Mouse (Mus musculus): ENCODE results near the gene Mlx. TPM values are rescaled to one million over a fixed set of nuclear protein-coding genes. Genes with fewer than 3 reads are reported as not detected.

Gene Mlx
- total RNA-seq, 2 experiments from 2014 or later, result 45.1 to 45.6 TPM

- no peak for DNase-seq (ENCODE audit: extremely low spot score in 1 of 2, low spot score in 1 of 2)
Observed at GRCm38 (mm10) chr11:101133037-101133436, 46.0 kb downstream of the Mlx start.

GRCm38 (mm10) chr11:101134217-101134865 is 47.3 kb downstream of the Mlx start:
- no peak for DNase-seq (ENCODE audit: extremely low spot score in 1 of 2, low spot score in 1 of 2)

GRCm38 (mm10) chr11:101137000-101137399 is 49.9 kb downstream of the Mlx start:
- no peak for DNase-seq (ENCODE audit: extremely low spot score in 1 of 2, low spot score in 1 of 2)

GRCm38 (mm10) chr11:101138536-101139181 is 51.6 kb downstream of the Mlx start:
- DNase-seq (ENCODE audit: extremely low spot score in 1 of 2, low spot score in 1 of 2), result no peak

- DNase-seq (ENCODE audit: extremely low spot score in 1 of 2, low spot score in 1 of 2), result no peak
Observed at GRCm38 (mm10) chr11:101140164-101140819, 53.2 kb downstream of the Mlx start.

DNA sequence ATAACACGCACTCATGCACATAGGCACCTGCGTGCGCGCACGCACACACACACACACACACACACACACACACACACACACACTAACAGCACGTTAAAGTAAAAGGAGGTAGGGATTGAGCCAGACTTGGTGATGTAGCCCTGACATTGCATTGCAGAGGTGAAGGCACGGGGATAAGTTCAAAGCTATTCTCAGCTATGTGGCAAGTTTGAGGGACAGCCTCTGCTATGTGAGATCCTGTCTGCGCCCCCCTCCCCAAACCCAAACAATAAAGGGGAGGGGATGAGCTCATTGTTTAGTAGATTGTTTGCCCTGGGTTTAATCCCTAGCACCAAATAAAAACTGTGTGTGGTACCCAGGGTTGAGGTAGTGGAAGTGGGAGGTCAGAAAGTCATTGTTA is 54.0 kb downstream of the Mlx start:
- DNase-seq (ENCODE audit: extremely low spot score in 1 of 2, low spot score in 1 of 2), result no peak

Small RNAs within 50 kb of the gene (microRNA-seq; reads per million reads assigned to microRNA genes)
- 0 reads per million in 2 experiments for gene Gm27626

Other genes with a start within 250 kb of the Mlx start
- 10 to 100 TPM; 11.5 to 11.7 TPM for gene Stat5b, start 236.6 kb upstream of the Mlx start, total RNA-seq (2021)
- 1 to 10 TPM; 1.1 to 1.7 TPM for gene Stat5a, start 227.9 kb upstream of the Mlx start, total RNA-seq (2021)
- 10 to 100 TPM; 32.9 to 34.4 TPM for gene Stat3, start 147.7 kb upstream of the Mlx start, total RNA-seq (2021)
- gene Cavin1, start 116.4 kb upstream of the Mlx start, total RNA-seq (2021), result 10 to 100 TPM; 14.2 to 15.8 TPM
- 100 to 1,000 TPM; 446 to 454 TPM for gene Atp6v0a1, start 77.8 kb upstream of the Mlx start, total RNA-seq (2021)
- 10 to 100 TPM in 1 of 2 experiments, 1 to 10 TPM in 1; 9.2 to 10.8 TPM for gene Naglu, start 17.3 kb upstream of the Mlx start, total RNA-seq (2021)
- under 1 TPM; 0.63 to 0.94 TPM for gene Hsd17b1, start 8.9 kb upstream of the Mlx start, total RNA-seq (2021)
- gene Coasy, start 4.7 kb upstream of the Mlx start, total RNA-seq (2021), result 10 to 100 TPM; 25.1 to 29.9 TPM
- gene Psmc3ip, start 8.2 kb downstream of the Mlx start, total RNA-seq (2021), result 1 to 10 TPM; 3.3 to 4.4 TPM
- 10 to 100 TPM; 57.3 to 62.6 TPM for gene Retreg3, start 32.6 kb downstream of the Mlx start, total RNA-seq (2021)
- 10 to 100 TPM; 44.4 to 52.3 TPM for gene Tubg1, start 32.7 kb downstream of the Mlx start, total RNA-seq (2021)
- gene Tubg2, start 68.6 kb downstream of the Mlx start, total RNA-seq (2021), result 10 to 100 TPM; 44.9 to 47.8 TPM
- gene Cntnap1, start 83.2 kb downstream of the Mlx start, total RNA-seq (2021), result 100 to 1,000 TPM; 158 to 169 TPM
- 10 to 100 TPM; 13.2 to 14.3 TPM for gene Plekhh3, start 84.1 kb downstream of the Mlx start, total RNA-seq (2021)
- under 1 TPM; 0.21 to 0.25 TPM for gene Ccr10, start 88.2 kb downstream of the Mlx start, total RNA-seq (2021)
- 10 to 100 TPM; 57.1 to 62.1 TPM for gene Ezh1, start 139.2 kb downstream of the Mlx start, total RNA-seq (2021)
- gene Ramp2, start 158.8 kb downstream of the Mlx start, total RNA-seq (2021), result 10 to 100 TPM; 50.2 to 72.5 TPM
- gene Vps25, start 166.4 kb downstream of the Mlx start, total RNA-seq (2021), result 10 to 100 TPM; 70.0 to 75.2 TPM
- 1 to 10 TPM; 6.2 to 7.7 TPM for gene Wnk4, start 173.3 kb downstream of the Mlx start, total RNA-seq (2021)
- under 1 TPM; 0.25 to 0.35 TPM for gene Cntd1, start 191.7 kb downstream of the Mlx start, total RNA-seq (2021)
- 100 to 1,000 TPM in 1 of 2 experiments, 10 to 100 TPM in 1; 87.2 to 117 TPM for gene Coa3, start 191.8 kb downstream of the Mlx start, total RNA-seq (2021)
- 100 to 1,000 TPM; 204 to 230 TPM for gene Becn1, start 215.0 kb downstream of the Mlx start, total RNA-seq (2021)
- 100 to 1,000 TPM; 119 to 126 TPM for gene Psme3, start 228.9 kb downstream of the Mlx start, total RNA-seq (2021)
- 1 to 10 TPM; 5.8 to 8.0 TPM for gene Aoc2, start 237.8 kb downstream of the Mlx start, total RNA-seq (2021)
- gene Aoc3, start 243.3 kb downstream of the Mlx start, total RNA-seq (2021), result under 1 TPM; 0.86 to 0.99 TPM